Mouse (Mus musculus): ENCODE measurements around the gene Gpr45. TPM values are rescaled to one million over a fixed set of nuclear protein-coding genes. Genes with fewer than 3 reads are reported as not detected.

The Gpr45 gene
- 4.8 and 7.3 TPM in 2 replicates for polyA plus RNA-seq (2012; rRNA removed)
- 6.1 and 8.6 TPM in 2 replicates for polyA plus RNA-seq (2014; fragmentation: Nextera tagmentation; extraction: Ambion mirVana)

GRCm38 (mm10) chr1:42952734-42953481 lies at the start of gene Gpr45:
Gpr45 (plus strand) TSS chr1:42952872.
- Histone ChIP-seq H3K4me2 (replicated peaks; ENCODE audit: low read depth, low read length, severe bottlenecking) (peak within 1 kb of the TSS; percentile 88), H3K4me3 (replicated peaks; ENCODE audit: low read length) (peak within 1 kb of the TSS; percentile 79), H3K4me1 (ENCODE audit: control insufficient read depth, insufficient read depth, low read length) (no peaks in the 10 kb centered on the region), H3K27me3 (ENCODE audit: control insufficient read depth, insufficient read depth, low read length) (no peaks in the 10 kb centered on the region), H3K9me3 (ENCODE audit: control insufficient read depth, low read length) (no peaks in the 10 kb centered on the region), H3K9ac (ENCODE audit: low read depth, low read length, severe bottlenecking) (peak within 1 kb of the TSS; percentile 92), H3K36me3 (ENCODE audit: control insufficient read depth, insufficient read depth, low read length) (no peaks in the 10 kb centered on the region), H3K27ac (replicated peaks; ENCODE audit: low read depth, low read length) (peak within 1 kb of the TSS; percentile 63; the same call in 1 of the 2 replicates)
- WGBS: 2% methylated on average over 49 of the region's 71 CpGs
- DNase-seq (ENCODE audit: low spot score) (peak; percentile 23), ATAC-seq (ENCODE audit: low FRiP score, low read depth) (peak; percentile 85)
- 0 out of 2 replicates have a peak, but pooled peaks have one; percentile 38 for TF ChIP-seq POLR2A (IDR thresholded peaks at IDR 0.05; ENCODE audit: borderline replicate concordance, extremely low read depth, insufficient read depth, insufficient read length)

DNA sequence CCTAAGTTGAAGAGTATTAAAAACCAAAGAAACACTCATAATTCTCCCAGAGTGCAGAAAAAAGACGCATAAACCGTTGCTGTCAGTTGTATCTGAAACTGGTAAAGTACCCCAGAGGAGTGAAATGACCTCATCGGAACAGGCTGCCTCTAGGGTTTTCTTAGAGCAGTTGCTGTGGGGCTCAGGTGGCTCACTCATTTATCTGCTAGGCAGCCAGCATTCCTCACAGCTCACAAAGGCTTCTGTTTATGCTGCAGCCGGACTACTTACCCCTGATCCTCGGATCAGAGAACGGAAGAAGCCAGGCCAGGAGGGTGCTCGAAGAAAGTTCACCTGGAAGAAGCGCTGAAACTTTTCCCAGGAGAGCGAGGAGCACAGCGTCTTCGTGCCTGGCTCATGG lies 47.5 kb upstream of the Gpr45 start:
- Histone ChIP-seq H3K27me3 (ENCODE audit: control insufficient read depth, insufficient read depth, low read length) (no peaks in the 10 kb centered on the region), H3K4me2 (replicated peaks; ENCODE audit: low read depth, low read length, severe bottlenecking) (no peak overlapping the region), H3K4me1 (ENCODE audit: control insufficient read depth, insufficient read depth, low read length) (no peaks in the 10 kb centered on the region; the same call in 1 of the 2 replicates), H3K27ac (replicated peaks; ENCODE audit: low read depth, low read length) (no peak overlapping the region), H3K9ac (ENCODE audit: low read depth, low read length, severe bottlenecking) (no peak overlapping the region), H3K4me3 (replicated peaks; ENCODE audit: low read length) (no peak overlapping the region), H3K36me3 (ENCODE audit: control insufficient read depth, insufficient read depth, low read length) (peaks cover 20% of the 10 kb centered on the region), H3K9me3 (ENCODE audit: control insufficient read depth, low read length) (no peaks in the 10 kb centered on the region)
- no peak for TF ChIP-seq POLR2A (IDR thresholded peaks at IDR 0.05; ENCODE audit: borderline replicate concordance, extremely low read depth, insufficient read depth, insufficient read length)
- ATAC-seq (ENCODE audit: low FRiP score, low read depth) (no peak), DNase-seq (ENCODE audit: low spot score) (no peak)
- 82% methylated on average over 11 of the region's 11 CpGs for WGBS

DNA sequence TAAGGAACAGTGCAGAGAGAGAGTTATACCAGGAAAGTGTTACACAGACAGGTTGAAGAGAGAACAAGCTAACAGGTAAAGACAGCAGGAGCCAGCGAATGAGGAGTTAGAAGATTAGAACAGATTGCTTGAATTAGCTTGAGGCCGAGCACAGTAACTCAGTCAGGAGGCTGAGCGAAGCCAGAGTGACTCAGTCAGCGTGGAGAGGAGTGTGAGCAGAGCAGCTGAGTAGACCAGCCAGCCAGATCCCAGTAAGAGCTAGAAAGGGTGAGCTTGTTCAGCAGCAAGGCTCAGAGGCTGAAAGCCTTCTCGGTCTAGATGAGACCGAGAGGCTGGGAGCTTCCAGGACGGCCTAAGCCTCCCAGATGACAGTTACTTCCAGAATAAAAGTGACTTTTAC lies 46.0 kb upstream of the Gpr45 start:
- TF ChIP-seq POLR2A (IDR thresholded peaks at IDR 0.05; ENCODE audit: borderline replicate concordance, extremely low read depth, insufficient read depth, insufficient read length): no peak
- no peak for DNase-seq (ENCODE audit: low spot score)
- no peak overlapping the region for H3K4me3 ChIP-seq (replicated peaks; ENCODE audit: low read length)
- no peak for ATAC-seq (ENCODE audit: low FRiP score, low read depth)
- peaks cover 9% of the 10 kb centered on the region; the same call in 1 of the 2 replicates for H3K36me3 ChIP-seq (ENCODE audit: control insufficient read depth, insufficient read depth, low read length)
- H3K4me1 ChIP-seq (ENCODE audit: control insufficient read depth, insufficient read depth, low read length): peaks cover 6% of the 10 kb centered on the region; the same call in 1 of the 2 replicates
- H3K4me2 ChIP-seq (replicated peaks; ENCODE audit: low read depth, low read length, severe bottlenecking): no peak overlapping the region
- H3K9ac ChIP-seq (ENCODE audit: low read depth, low read length, severe bottlenecking): no peak overlapping the region
- 82% methylated on average over 7 of the region's 7 CpGs for whole genome bisulfite sequencing
- no peaks in the 10 kb centered on the region for H3K27me3 ChIP-seq (ENCODE audit: control insufficient read depth, insufficient read depth, low read length)
- H3K9me3 ChIP-seq (ENCODE audit: control insufficient read depth, low read length): no peaks in the 10 kb centered on the region
- H3K27ac ChIP-seq (replicated peaks; ENCODE audit: low read depth, low read length): no peak overlapping the region

GRCm38 (mm10) chr1:42907153-42907552 lies 45.5 kb upstream of the Gpr45 start:
- Histone ChIP-seq H3K27ac (replicated peaks; ENCODE audit: low read depth, low read length) (no peak overlapping the region), H3K27me3 (ENCODE audit: control insufficient read depth, insufficient read depth, low read length) (no peaks in the 10 kb centered on the region), H3K4me2 (replicated peaks; ENCODE audit: low read depth, low read length, severe bottlenecking) (no peak overlapping the region), H3K9me3 (ENCODE audit: control insufficient read depth, low read length) (no peaks in the 10 kb centered on the region), H3K4me3 (replicated peaks; ENCODE audit: low read length) (no peak overlapping the region), H3K36me3 (ENCODE audit: control insufficient read depth, insufficient read depth, low read length) (peaks cover 9% of the 10 kb centered on the region; the same call in 1 of the 2 replicates), H3K9ac (ENCODE audit: low read depth, low read length, severe bottlenecking) (no peak overlapping the region), H3K4me1 (ENCODE audit: control insufficient read depth, insufficient read depth, low read length) (peaks cover 6% of the 10 kb centered on the region; the same call in 1 of the 2 replicates)
- ATAC-seq (ENCODE audit: low FRiP score, low read depth) (no peak), DNase-seq (ENCODE audit: low spot score) (no peak)
- WGBS: 60% methylated on average over 4 of the region's 4 CpGs
- TF ChIP-seq POLR2A (IDR thresholded peaks at IDR 0.05; ENCODE audit: borderline replicate concordance, extremely low read depth, insufficient read depth, insufficient read length): no peak

GRCm38 (mm10) chr1:42915062-42915461 lies 37.6 kb upstream of the Gpr45 start:
- WGBS: 15% methylated on average over 4 of the region's 4 CpGs
- no peak overlapping the region for H3K4me3 ChIP-seq (replicated peaks; ENCODE audit: low read length)
- no peaks in the 10 kb centered on the region for H3K36me3 ChIP-seq (ENCODE audit: control insufficient read depth, insufficient read depth, low read length)
- no peaks in the 10 kb centered on the region for H3K27me3 ChIP-seq (ENCODE audit: control insufficient read depth, insufficient read depth, low read length)
- no peak for ATAC-seq (ENCODE audit: low FRiP score, low read depth)
- H3K27ac ChIP-seq (replicated peaks; ENCODE audit: low read depth, low read length): no peak overlapping the region
- peak; percentile 71 for DNase-seq (ENCODE audit: low spot score)
- H3K4me2 ChIP-seq (replicated peaks; ENCODE audit: low read depth, low read length, severe bottlenecking): no peak overlapping the region
- TF ChIP-seq POLR2A (IDR thresholded peaks at IDR 0.05; ENCODE audit: borderline replicate concordance, extremely low read depth, insufficient read depth, insufficient read length): no peak
- H3K9ac ChIP-seq (ENCODE audit: low read depth, low read length, severe bottlenecking): no peak overlapping the region
- H3K4me1 ChIP-seq (ENCODE audit: control insufficient read depth, insufficient read depth, low read length): peaks cover 6% of the 10 kb centered on the region; the same call in 1 of the 2 replicates
- H3K9me3 ChIP-seq (ENCODE audit: control insufficient read depth, low read length): no peaks in the 10 kb centered on the region

Measured in limb, embryonic 14.5 days (tissue).